Mouse (Mus musculus) limb, embryonic 14.5 days (tissue): ENCODE data around the gene Gne. TPM values are rescaled to one million over a fixed set of nuclear protein-coding genes. Genes with fewer than 3 reads are reported as not detected.

Experiments
- ATAC-seq: fragments of 200-750 bp; cut with Nextera tagmentation; 2 replicates; pipeline ENCODE4 v1.8.0; 2017; ENCODE audit warnings: low read depth, moderate number of reproducible peaks, moderate TSS enrichment; ENCODE audit not compliant: low FRiP score
- DNase-seq: peaks from one replicate; pipeline ENCODE4 v3.0.0-alpha.2; 2015; ENCODE audit warnings: low spot score
- H3K27ac ChIP-seq: fragments of 300-500 bp; sonication (generic); replicated peaks from 2 replicates; pipeline ENCODE4 v1.5.1; 2014; ENCODE audit warnings: low read depth, mild to moderate bottlenecking, low read length, moderate library complexity, mixed read lengths
- H3K27me3 ChIP-seq: fragments of 300-500 bp; sonication (generic); 2 replicates; pipeline ENCODE4 v1.6.1; 2014; ENCODE audit warnings: low read length, mixed read lengths; ENCODE audit not compliant: control insufficient read depth, insufficient read depth
- H3K36me3 ChIP-seq: fragments of 300-500 bp; sonication (generic); 2 replicates; pipeline ENCODE4 v1.6.1; 2014; ENCODE audit warnings: mild to moderate bottlenecking, low read length, moderate library complexity, mixed read lengths; ENCODE audit not compliant: control insufficient read depth, insufficient read depth
- H3K4me1 ChIP-seq: fragments of 300-500 bp; sonication (generic); 2 replicates; pipeline ENCODE4 v1.6.1; 2014; ENCODE audit warnings: antibody characterized with exemption, low read length, mixed read lengths; ENCODE audit not compliant: control insufficient read depth, insufficient read depth
- H3K4me2 ChIP-seq: fragments of 300-500 bp; sonication (generic); replicated peaks from 2 replicates; pipeline ENCODE4 v1.6.1; 2014; ENCODE audit warnings: low read depth, mild to moderate bottlenecking, low read length, moderate library complexity; ENCODE audit not compliant: severe bottlenecking
- H3K4me3 ChIP-seq: fragments of 300-500 bp; sonication (generic); replicated peaks from 2 replicates; pipeline ENCODE4 v1.5.1; 2014; ENCODE audit warnings: low read length
- H3K9ac ChIP-seq: fragments of 300-500 bp; sonication (generic); 2 replicates; pipeline ENCODE4 v1.6.1; 2014; ENCODE audit warnings: mild to moderate bottlenecking, low read depth, low read length, moderate library complexity; ENCODE audit not compliant: severe bottlenecking
- H3K9me3 ChIP-seq: fragments of 300-500 bp; sonication (generic); 2 replicates; pipeline ENCODE4 v1.6.1; 2016; ENCODE audit warnings: low read length; ENCODE audit not compliant: control insufficient read depth
- POLR2A ChIP-seq: fragments of 200-500 bp; IDR thresholded peaks from 2 replicates; pipeline ENCODE4 v1.8.0; 2012; ENCODE audit warnings: inconsistent platforms, mild to moderate bottlenecking, moderate library complexity, borderline replicate concordance; ENCODE audit not compliant: insufficient read depth, insufficient read length; ENCODE audit errors: extremely low read depth
- WGBS: fragments of 180-500 bp; shearing (Covaris S2); extraction: QIAGEN DNeasy Blood & Tissue Kit; methylation state at CpG from one replicate; pipeline ENCODE4 v1.1.7; 2014; 5-methylcytosine and 5-hydroxymethylcytosine counted together
- polyA plus RNA-seq, 2 experiments: library from polyadenylated mRNA; depleted of rRNA in 1 of 2; stranded (reverse) in 1 of 2; unstranded in 1 of 2; fragments of >200 nt; fragmentation: Nextera tagmentation in 1 of 2; extraction: Ambion mirVana in 1 of 2; gene quantifications; 2 replicates each; pipeline versions ENCODE4 v1.2.1 to v1.2.3; 2012 to 2014

Gne gene
- polyA plus RNA-seq, 2 experiments, result 13.8 to 27.8 TPM

- H3K27ac ChIP-seq, result no peak overlapping the region
- H3K9ac ChIP-seq, result no peak overlapping the region
- ATAC-seq (no peak), DNase-seq (no peak)
- H3K9me3 ChIP-seq, result no peaks in the 10 kb centered on the region
- 51% methylated on average over 5 of the region's 5 CpGs for WGBS
- no peaks in the 10 kb centered on the region for H3K4me1 ChIP-seq
- TF ChIP-seq POLR2A, result no peak
- no peaks in the 10 kb centered on the region for H3K27me3 ChIP-seq
- H3K4me3 ChIP-seq, result no peak overlapping the region
- no peak overlapping the region for H3K4me2 ChIP-seq
- peaks cover 64% of the 10 kb centered on the region for H3K36me3 ChIP-seq
Observed at GRCm38 (mm10) chr4:44036455-44036854, 47.5 kb downstream of the Gne start.

GRCm38 (mm10) chr4:44031521-44031920 is 52.5 kb downstream of the Gne start:
- no peak for ATAC-seq

GRCm38 (mm10) chr4:44029661-44030066 is 54.3 kb downstream of the Gne start:
- peaks cover 89% of the 10 kb centered on the region for H3K36me3 ChIP-seq
- DNase-seq, result no peak

More at GRCm38 (mm10) chr4:44031521-44031920, 52.5 kb downstream of the Gne start:
- no peaks in the 10 kb centered on the region for H3K4me1 ChIP-seq
- H3K36me3 ChIP-seq, result peaks cover 76% of the 10 kb centered on the region
- 89% methylated on average over 5 of the region's 5 CpGs for WGBS
- H3K4me2 ChIP-seq, result no peak overlapping the region
- no peak overlapping the region for H3K27ac ChIP-seq
- H3K27me3 ChIP-seq, result no peaks in the 10 kb centered on the region
- no peak overlapping the region for H3K4me3 ChIP-seq
- DNase-seq, result no peak
- no peaks in the 10 kb centered on the region for H3K9me3 ChIP-seq
- no peak overlapping the region for H3K9ac ChIP-seq
- no peak for TF ChIP-seq POLR2A

GRCm38 (mm10) chr4:44028303-44029135 is 55.5 kb downstream of the Gne start:
- no peak overlapping the region for H3K4me2 ChIP-seq
- H3K9ac ChIP-seq, result no peak overlapping the region
- H3K27me3 ChIP-seq, result no peaks in the 10 kb centered on the region
- DNase-seq (no peak), ATAC-seq (peak; percentile 72)
- no peak overlapping the region for H3K4me3 ChIP-seq
- H3K27ac ChIP-seq, result no peak overlapping the region
- no peaks in the 10 kb centered on the region for H3K9me3 ChIP-seq
- 56% methylated on average over 16 of the region's 16 CpGs for WGBS
- peaks cover 97% of the 10 kb centered on the region for H3K36me3 ChIP-seq
- no peak for TF ChIP-seq POLR2A
- no peaks in the 10 kb centered on the region for H3K4me1 ChIP-seq

More at GRCm38 (mm10) chr4:44029661-44030066, 54.3 kb downstream of the Gne start:
- Histone ChIP-seq H3K4me1 (no peaks in the 10 kb centered on the region), H3K27ac (no peak overlapping the region), H3K9ac (no peak overlapping the region), H3K27me3 (no peaks in the 10 kb centered on the region), H3K9me3 (no peaks in the 10 kb centered on the region), H3K4me3 (no peak overlapping the region), H3K4me2 (no peak overlapping the region)
- TF ChIP-seq POLR2A, result no peak
- 90% methylated on average over 15 of the region's 15 CpGs for WGBS
- ATAC-seq, result no peak

- WGBS, result 62% methylated on average over 6 of the region's 6 CpGs
- Histone ChIP-seq H3K36me3 (peaks cover 100% of the 10 kb centered on the region), H3K27me3 (no peaks in the 10 kb centered on the region), H3K27ac (no peak overlapping the region), H3K9me3 (no peaks in the 10 kb centered on the region), H3K4me3 (no peak overlapping the region), H3K4me1 (no peaks in the 10 kb centered on the region), H3K4me2 (no peak overlapping the region), H3K9ac (no peak overlapping the region)
- DNase-seq, result no peak
- no peak for TF ChIP-seq POLR2A
- ATAC-seq, result no peak
Observed at GRCm38 (mm10) chr4:44025570-44025969, 58.4 kb downstream of the Gne start.
